Mouse (Mus musculus) embryonic facial prominence, embryonic 12.5 days (tissue): ENCODE measurements around the gene Lrp2bp. TPM values are rescaled to one million over a fixed set of nuclear protein-coding genes. Genes with fewer than 3 reads are reported as not detected.

Source experiments
- ATAC-seq: fragments of 200-750 bp; cut with Nextera tagmentation; 2 replicates; pipeline ENCODE4 v1.8.0; 2017; ENCODE audit not compliant: insufficient number of reproducible peaks, insufficient read depth, low FRiP score, low TSS enrichment
- H3K27ac ChIP-seq: fragments of 300-500 bp; sonication (generic); 2 replicates; pipeline ENCODE4 v1.5.1; 2016; ENCODE audit warnings: mild to moderate bottlenecking
- H3K27me3 ChIP-seq: fragments of 300-500 bp; sonication (generic); 2 replicates; pipeline ENCODE4 v1.6.1; 2016; ENCODE audit warnings: mild to moderate bottlenecking, moderate library complexity
- H3K36me3 ChIP-seq: fragments of 300-500 bp; sonication (generic); 2 replicates; pipeline ENCODE4 v1.6.1; 2016; ENCODE audit warnings: mild to moderate bottlenecking
- H3K4me1 ChIP-seq: fragments of 300-500 bp; sonication (generic); 2 replicates; pipeline ENCODE4 v1.6.1; 2016
- H3K4me2 ChIP-seq: fragments of 300-500 bp; sonication (generic); replicated peaks from 2 replicates; pipeline ENCODE4 v1.6.1; 2016; ENCODE audit warnings: mild to moderate bottlenecking, moderate library complexity
- H3K4me3 ChIP-seq: fragments of 300-500 bp; sonication (generic); 2 replicates; pipeline ENCODE4 v1.5.1; 2016; ENCODE audit warnings: mild to moderate bottlenecking
- H3K9ac ChIP-seq: fragments of 300-500 bp; sonication (generic); 2 replicates; pipeline ENCODE4 v1.6.1; 2016; ENCODE audit warnings: mild to moderate bottlenecking, moderate library complexity
- H3K9me3 ChIP-seq: fragments of 300-500 bp; sonication (generic); 2 replicates; pipeline ENCODE4 v1.6.1; 2016; ENCODE audit warnings: mild to moderate bottlenecking, moderate library complexity
- WGBS: fragments of 180-500 bp; shearing (Covaris S2); methylation state at CpG from one replicate; pipeline ENCODE4 v1.1.7; 2016; 5-methylcytosine and 5-hydroxymethylcytosine counted together
- polyA plus RNA-seq: library from polyadenylated mRNA; unstranded; fragments of >200 nt; fragmentation: Nextera tagmentation; extraction: Ambion mirVana; gene quantifications from 2 replicates; pipeline ENCODE4 v1.2.1, GENCODE M21; 2016

The Lrp2bp gene
- polyA plus RNA-seq, 1 experiment from 2014 or later = 0.29 TPM

GRCm38 (mm10) chr8:45998228-45998627, 875 bp upstream of the Lrp2bp start:
- Histone ChIP-seq H3K9me3 (no peaks in the 10 kb centered on the region), H3K4me1 (peaks cover 11% of the 10 kb centered on the region; the same call in 1 of the 2 replicates), H3K27me3 (no peaks in the 10 kb centered on the region), H3K4me2 (0 out of 2 replicates have a peak overlapping the region, but pooled peaks have one; percentile 13), H3K27ac (no peak overlapping the region), H3K36me3 (peaks cover 22% of the 10 kb centered on the region), H3K9ac (no peak overlapping the region), H3K4me3 (no peak overlapping the region)
- no peak for ATAC-seq
- WGBS = 64% methylated on average over 2 of the region's 2 CpGs

DNA sequence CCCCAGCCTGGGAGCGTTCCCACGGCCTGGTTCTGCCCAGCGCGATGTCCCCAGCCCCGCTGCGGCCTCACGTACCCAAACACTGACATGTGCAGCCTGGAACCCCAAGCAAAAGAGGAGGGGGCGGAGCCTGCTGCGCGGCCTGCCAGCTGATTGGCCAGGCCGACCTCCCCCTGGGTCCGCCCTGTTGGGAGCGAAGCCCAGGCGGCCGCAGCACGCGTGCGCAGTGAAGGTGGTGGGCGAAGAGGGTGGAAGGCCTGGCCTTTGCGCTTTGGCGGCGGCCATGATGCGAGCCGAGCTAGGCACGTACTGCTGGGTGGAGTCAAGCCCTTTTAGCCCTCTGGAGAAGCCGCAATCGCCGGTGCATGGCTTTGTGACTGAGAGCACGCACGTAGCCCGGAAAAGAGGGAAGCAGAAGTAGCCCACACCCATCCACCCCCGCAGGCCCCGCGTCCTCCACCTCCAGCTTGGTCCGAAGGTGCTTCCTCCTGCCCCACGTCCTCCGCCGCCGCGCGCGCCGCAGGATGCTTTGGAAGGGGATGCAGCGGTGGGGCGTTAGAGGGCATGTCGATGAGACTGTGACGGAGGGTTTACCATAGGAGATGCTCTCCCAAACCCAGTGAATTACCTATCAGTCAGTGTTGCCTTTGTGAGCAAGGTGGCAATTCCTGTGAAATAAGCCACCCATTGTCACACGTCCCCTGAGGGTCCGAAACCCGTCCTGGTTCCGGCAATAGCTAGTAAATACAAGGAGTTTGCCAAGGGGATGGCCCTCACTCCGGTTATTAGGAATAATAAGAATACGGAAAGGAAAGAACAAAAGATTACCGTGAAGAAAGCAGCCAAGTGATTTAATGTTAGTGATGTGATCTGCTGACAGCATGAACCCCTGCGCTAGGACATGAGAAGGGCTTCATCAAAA, 942 bp downstream of the Lrp2bp start:
- peaks cover 11% of the 10 kb centered on the region; the same call in 1 of the 2 replicates for H3K4me1 ChIP-seq
- H3K27ac ChIP-seq = peak overlapping the region; percentile 95
- no peaks in the 10 kb centered on the region for H3K27me3 ChIP-seq
- peak overlapping the region; percentile 87 for H3K4me2 ChIP-seq
- H3K36me3 ChIP-seq = peaks cover 17% of the 10 kb centered on the region
- 5% methylated on average over 55 of the region's 55 CpGs for WGBS
- H3K4me3 ChIP-seq = peak overlapping the region; percentile 49
- ATAC-seq = peak; percentile 99
- H3K9me3 ChIP-seq = no peaks in the 10 kb centered on the region
- peak overlapping the region; percentile 52 for H3K9ac ChIP-seq

GRCm38 (mm10) chr8:46005596-46005995, 6.5 kb downstream of the Lrp2bp start, which contains the start of gene Ankrd37:
Gene Ankrd37 (minus strand): TSS chr8:46005707.
- Histone ChIP-seq H3K4me2 (no peak within 1 kb of the TSS), H3K9ac (no peak within 1 kb of the TSS), H3K27me3 (no peaks in the 10 kb centered on the region), H3K9me3 (no peaks in the 10 kb centered on the region), H3K27ac (no peak within 1 kb of the TSS), H3K4me3 (no peak within 1 kb of the TSS), H3K4me1 (peaks cover 1% of the 10 kb centered on the region; the same call in 1 of the 2 replicates), H3K36me3 (no peaks in the 10 kb centered on the region)
- no peak for ATAC-seq
- WGBS = 79% methylated on average over 4 of the region's 4 CpGs

GRCm38 (mm10) chr8:46007050-46007672, 8.1 kb downstream of the Lrp2bp start:
- 69% methylated on average over 3 of the region's 3 CpGs for WGBS
- H3K27me3 ChIP-seq = no peaks in the 10 kb centered on the region
- no peak overlapping the region for H3K4me3 ChIP-seq
- H3K9me3 ChIP-seq = no peaks in the 10 kb centered on the region
- peaks cover 8% of the 10 kb centered on the region; the same call in 1 of the 2 replicates for H3K4me1 ChIP-seq
- no peak overlapping the region for H3K4me2 ChIP-seq
- H3K9ac ChIP-seq = no peak overlapping the region
- no peak for ATAC-seq
- H3K27ac ChIP-seq = no peak overlapping the region
- H3K36me3 ChIP-seq = no peaks in the 10 kb centered on the region

DNA sequence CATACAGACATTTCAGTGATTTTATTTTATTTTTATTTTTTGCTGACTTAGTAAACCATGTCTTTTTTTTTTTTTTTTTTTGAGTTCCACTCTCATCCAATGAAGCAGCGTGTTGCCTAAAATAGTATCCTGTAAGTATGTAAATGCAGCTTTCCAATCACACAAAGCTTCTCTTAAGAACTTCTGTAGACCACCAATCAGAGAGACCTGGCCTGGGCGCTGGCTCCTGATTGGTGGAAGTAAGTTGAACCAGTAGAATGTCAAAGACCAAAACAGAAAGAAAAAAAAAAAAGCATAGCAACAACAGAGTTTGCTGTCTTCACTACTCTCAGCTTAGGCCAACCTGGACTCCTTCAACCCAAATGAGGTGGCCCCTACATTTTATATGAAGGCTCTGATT, 11.2 kb downstream of the Lrp2bp start:
- Histone ChIP-seq H3K9me3 (no peaks in the 10 kb centered on the region), H3K4me2 (peak overlapping the region; percentile 39), H3K4me1 (peaks cover 8% of the 10 kb centered on the region; the same call in 1 of the 2 replicates), H3K36me3 (no peaks in the 10 kb centered on the region), H3K27ac (no peak overlapping the region), H3K27me3 (no peaks in the 10 kb centered on the region), H3K4me3 (no peak overlapping the region), H3K9ac (no peak overlapping the region)
- 50% methylated on average over 2 of the region's 2 CpGs for WGBS
- ATAC-seq = 0 out of 2 replicates have a peak, but pooled peaks have one; percentile 6

GRCm38 (mm10) chr8:46010746-46011680, 11.9 kb downstream of the Lrp2bp start:
- Histone ChIP-seq H3K9ac (no peak overlapping the region; the same call in 1 of the 2 replicates), H3K4me2 (peak overlapping the region; percentile 39), H3K4me1 (peaks cover 8% of the 10 kb centered on the region; the same call in 1 of the 2 replicates), H3K9me3 (no peaks in the 10 kb centered on the region), H3K27me3 (no peaks in the 10 kb centered on the region), H3K4me3 (no peak overlapping the region), H3K27ac (no peak overlapping the region), H3K36me3 (no peaks in the 10 kb centered on the region)
- 0 out of 2 replicates have a peak, but pooled peaks have one; percentile 6 for ATAC-seq
- WGBS = 9% methylated on average over 17 of the region's 17 CpGs

- Histone ChIP-seq H3K27me3 (no peaks in the 10 kb centered on the region), H3K9me3 (no peaks in the 10 kb centered on the region), H3K27ac (no peak overlapping the region), H3K9ac (no peak overlapping the region), H3K4me2 (no peak overlapping the region), H3K36me3 (no peaks in the 10 kb centered on the region), H3K4me3 (no peak overlapping the region), H3K4me1 (peaks cover 4% of the 10 kb centered on the region; the same call in 1 of the 2 replicates)
- ATAC-seq = no peak
- 89% methylated on average over 9 of the region's 9 CpGs for WGBS
Observed at GRCm38 (mm10) chr8:46022203-46022602, 23.1 kb downstream of the Lrp2bp start.

GRCm38 (mm10) chr8:46022758-46023157, 23.7 kb downstream of the Lrp2bp start:
- 92% methylated on average over 9 of the region's 9 CpGs for WGBS
- H3K27me3 ChIP-seq = no peaks in the 10 kb centered on the region
- H3K4me1 ChIP-seq = peaks cover 4% of the 10 kb centered on the region; the same call in 1 of the 2 replicates
- H3K9me3 ChIP-seq = no peaks in the 10 kb centered on the region
- no peak overlapping the region for H3K4me2 ChIP-seq
- no peak overlapping the region for H3K9ac ChIP-seq
- no peaks in the 10 kb centered on the region for H3K36me3 ChIP-seq
- no peak for ATAC-seq
- no peak overlapping the region for H3K4me3 ChIP-seq
- no peak overlapping the region for H3K27ac ChIP-seq

- 73% methylated on average over 4 of the region's 4 CpGs for WGBS
- Histone ChIP-seq H3K27me3 (no peaks in the 10 kb centered on the region), H3K9ac (no peak overlapping the region), H3K36me3 (no peaks in the 10 kb centered on the region), H3K4me3 (no peak overlapping the region), H3K9me3 (no peaks in the 10 kb centered on the region), H3K27ac (no peak overlapping the region), H3K4me1 (peaks cover 4% of the 10 kb centered on the region; the same call in 1 of the 2 replicates), H3K4me2 (no peak overlapping the region)
- no peak for ATAC-seq
Observed at GRCm38 (mm10) chr8:46024392-46024791, 25.3 kb downstream of the Lrp2bp start.

GRCm38 (mm10) chr8:46036217-46036616, 37.1 kb downstream of the Lrp2bp start:
- Histone ChIP-seq H3K9ac (no peak overlapping the region), H3K4me2 (no peak overlapping the region), H3K4me1 (no peaks in the 10 kb centered on the region), H3K9me3 (no peaks in the 10 kb centered on the region), H3K36me3 (0 out of 2 replicates have a peak, but pooled peaks cover 3% of the 10 kb centered on the region), H3K27me3 (no peaks in the 10 kb centered on the region), H3K4me3 (no peak overlapping the region), H3K27ac (no peak overlapping the region; the same call in 1 of the 2 replicates)
- no peak for ATAC-seq
- 74% methylated on average over 11 of the region's 11 CpGs for WGBS

- ATAC-seq = no peak
- H3K27ac ChIP-seq = no peak overlapping the region
- H3K4me3 ChIP-seq = no peak overlapping the region
- H3K27me3 ChIP-seq = no peaks in the 10 kb centered on the region
- H3K4me1 ChIP-seq = no peaks in the 10 kb centered on the region
- no peak overlapping the region for H3K9ac ChIP-seq
- no peak overlapping the region for H3K4me2 ChIP-seq
- 77% methylated on average over 1 of the region's 1 CpGs for WGBS
- no peaks in the 10 kb centered on the region for H3K9me3 ChIP-seq
- H3K36me3 ChIP-seq = peaks cover 6% of the 10 kb centered on the region; the same call in 1 of the 2 replicates
Observed at GRCm38 (mm10) chr8:46039666-46040065, 40.6 kb downstream of the Lrp2bp start.
